Mouse (Mus musculus) gastrocnemius, postnatal 4 days (tissue): ENCODE measurements around the gene Chd6. TPM values are rescaled to one million over a fixed set of nuclear protein-coding genes. Genes with fewer than 3 reads are reported as not detected.

Experiments
- DNase-seq, 2 experiments: peaks; one replicate each; pipeline ENCODE4 v3.0.0; 2021 to 2022; ENCODE audit warnings: low spot score in 2 of 2, mixed read lengths in 2 of 2
- total RNA-seq, 2 experiments: library from RNA; stranded (reverse); gene quantifications; 2 replicates each; pipeline ENCODE4 v1.2.3; 2021

Gene Chd6
- total RNA-seq, 2 experiments from 2014 or later, result 40.4 to 41.8 TPM

GRCm38 (mm10) chr2:160934451-160934850 is 174.4 kb downstream of the Chd6 start:
- DNase-seq, result no peak

DNA sequence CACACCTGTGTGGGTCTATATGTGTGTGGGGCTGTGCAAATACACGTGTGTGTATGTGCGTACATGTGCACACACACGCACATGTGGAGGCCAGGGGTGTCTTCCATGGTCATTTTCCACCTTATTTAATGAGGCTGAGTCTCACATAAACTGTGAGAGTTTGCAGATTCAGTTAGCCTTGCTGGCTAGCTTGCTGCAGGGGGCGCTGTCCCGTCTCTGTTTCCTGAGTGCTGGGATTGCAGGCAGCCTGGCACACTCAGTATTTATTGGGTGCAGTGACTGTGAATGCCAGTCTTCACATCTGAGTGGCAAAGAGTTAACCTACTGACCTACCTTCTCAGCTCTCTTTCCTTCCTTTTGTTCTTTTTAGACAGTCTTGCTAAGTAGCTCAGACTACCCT is 175.0 kb downstream of the Chd6 start:
- no peak for DNase-seq

GRCm38 (mm10) chr2:160932981-160933380 is 175.9 kb downstream of the Chd6 start:
- DNase-seq, result peak in 1 of 2 experiments; percentile 59

DNA sequence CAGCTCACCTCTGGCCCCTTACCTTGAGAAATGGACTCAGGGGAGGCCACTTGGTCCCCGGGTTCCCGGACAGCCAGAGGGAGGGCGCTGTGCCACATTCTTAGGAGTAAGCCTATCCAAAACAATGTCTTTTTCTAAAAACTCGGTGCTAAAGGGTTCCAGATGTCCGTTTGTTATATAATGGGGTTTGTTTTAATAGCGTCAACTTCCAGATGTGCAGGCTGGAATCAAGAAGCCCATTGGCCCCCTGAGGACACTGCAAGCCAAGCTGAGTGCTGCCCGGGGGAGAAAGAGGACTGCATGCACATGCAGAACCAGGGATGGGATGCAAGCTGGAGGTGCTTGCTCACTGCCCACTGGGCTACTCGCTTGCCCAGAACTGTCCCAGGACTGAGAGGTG is 176.6 kb downstream of the Chd6 start:
- DNase-seq, result peak in 1 of 2 experiments; percentile 62

- DNase-seq, result no peak
Measured at GRCm38 (mm10) chr2:160931378-160931777, 177.5 kb downstream of the Chd6 start.

GRCm38 (mm10) chr2:160925203-160925602 is 183.7 kb downstream of the Chd6 start:
- peak in 1 of 2 experiments; percentile 68 for DNase-seq

DNA sequence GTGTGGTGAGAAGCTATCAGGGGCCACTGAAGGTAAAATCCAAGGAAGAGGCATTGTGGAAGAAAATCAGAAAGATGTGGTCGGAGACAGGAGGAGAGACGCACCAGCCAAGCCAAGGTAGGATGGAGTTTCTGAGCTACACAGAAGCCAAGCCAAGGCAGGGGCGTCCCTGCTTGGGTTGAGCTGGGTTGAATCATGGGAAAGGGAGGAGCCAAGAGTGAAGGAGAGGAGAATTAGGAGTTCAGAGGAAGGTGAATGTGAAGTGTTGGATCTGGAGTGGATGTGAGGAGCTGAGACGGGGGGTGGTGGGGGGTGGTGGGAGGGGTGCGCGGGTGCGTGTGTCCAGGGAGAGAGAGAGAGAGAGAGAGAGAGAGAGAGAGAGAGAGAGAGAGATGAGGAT is 187.6 kb downstream of the Chd6 start:
- DNase-seq, result no peak

DNA sequence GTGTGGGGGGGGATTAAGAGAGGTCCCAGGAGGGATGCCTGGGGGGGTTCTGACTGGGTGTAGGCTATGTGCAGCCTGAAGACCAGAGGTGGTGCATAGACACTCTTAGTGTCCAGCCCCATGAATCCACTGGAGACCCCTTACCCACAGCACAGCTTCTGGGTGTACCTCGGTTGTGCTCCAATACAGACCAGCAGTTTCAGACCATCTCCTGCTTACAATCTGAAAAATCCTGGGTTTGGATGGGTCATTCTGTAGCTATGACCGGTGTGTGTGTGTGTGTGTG is 190.0 kb downstream of the Chd6 start:
- no peak for DNase-seq

DNA sequence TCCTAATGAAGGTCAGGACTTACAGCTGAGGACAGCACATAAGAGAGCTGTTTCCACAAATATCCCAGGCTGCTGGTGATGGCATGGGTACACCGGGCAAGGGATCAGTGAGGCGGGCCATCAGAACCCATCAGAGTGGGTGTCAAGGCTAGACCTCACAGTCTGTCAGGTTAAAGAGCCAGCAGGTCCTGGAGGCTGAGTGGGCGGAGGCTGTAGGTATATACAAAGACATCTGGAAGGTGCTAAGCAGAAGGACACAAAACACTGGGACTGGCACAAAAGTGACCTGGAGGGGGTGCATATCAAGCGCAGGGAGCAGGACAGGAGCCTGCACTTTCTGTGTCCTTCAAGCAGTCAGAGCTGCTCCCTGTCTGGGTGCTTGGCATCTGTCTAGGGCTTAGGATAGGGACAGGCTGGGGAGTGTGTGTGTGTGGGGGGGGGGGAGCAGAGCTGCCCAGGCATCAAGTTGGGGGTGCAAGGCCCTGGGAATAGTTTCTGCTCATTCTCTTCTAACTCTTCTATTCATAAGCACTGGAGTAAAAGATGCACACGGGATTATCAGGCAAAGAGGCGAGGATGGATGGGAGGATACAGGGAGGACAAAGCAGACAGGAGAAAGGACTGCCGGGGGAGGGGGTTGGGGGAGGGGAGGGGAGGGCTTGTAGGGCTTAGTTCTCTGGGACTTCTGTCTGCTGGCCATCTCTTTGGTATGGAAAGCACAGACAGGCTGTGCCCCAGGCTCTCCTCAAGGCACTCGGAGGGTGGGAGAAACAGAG is 190.5 kb downstream of the Chd6 start:
- DNase-seq, result no peak

- DNase-seq, result no peak
Measured at GRCm38 (mm10) chr2:160917313-160917712, 191.6 kb downstream of the Chd6 start.

DNA sequence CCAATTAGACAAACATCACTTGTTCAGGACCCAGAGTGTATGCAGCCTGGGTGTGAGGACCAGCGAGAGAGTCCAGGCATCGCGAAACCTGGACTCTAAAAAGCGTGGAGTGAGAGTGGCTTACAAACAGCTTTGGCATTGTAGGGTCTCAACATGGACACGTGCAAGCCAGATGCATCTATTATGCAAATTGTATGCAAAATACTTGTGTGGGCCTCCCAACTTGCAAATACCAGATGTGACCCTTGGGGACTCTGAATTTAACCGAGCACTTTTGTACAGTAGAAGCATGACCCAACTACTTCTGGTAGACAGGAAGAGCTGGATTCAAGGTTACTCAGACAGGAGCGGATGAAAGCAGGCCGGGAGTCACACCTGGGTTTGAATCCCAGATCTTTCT is 192.2 kb downstream of the Chd6 start:
- no peak for DNase-seq

DNA sequence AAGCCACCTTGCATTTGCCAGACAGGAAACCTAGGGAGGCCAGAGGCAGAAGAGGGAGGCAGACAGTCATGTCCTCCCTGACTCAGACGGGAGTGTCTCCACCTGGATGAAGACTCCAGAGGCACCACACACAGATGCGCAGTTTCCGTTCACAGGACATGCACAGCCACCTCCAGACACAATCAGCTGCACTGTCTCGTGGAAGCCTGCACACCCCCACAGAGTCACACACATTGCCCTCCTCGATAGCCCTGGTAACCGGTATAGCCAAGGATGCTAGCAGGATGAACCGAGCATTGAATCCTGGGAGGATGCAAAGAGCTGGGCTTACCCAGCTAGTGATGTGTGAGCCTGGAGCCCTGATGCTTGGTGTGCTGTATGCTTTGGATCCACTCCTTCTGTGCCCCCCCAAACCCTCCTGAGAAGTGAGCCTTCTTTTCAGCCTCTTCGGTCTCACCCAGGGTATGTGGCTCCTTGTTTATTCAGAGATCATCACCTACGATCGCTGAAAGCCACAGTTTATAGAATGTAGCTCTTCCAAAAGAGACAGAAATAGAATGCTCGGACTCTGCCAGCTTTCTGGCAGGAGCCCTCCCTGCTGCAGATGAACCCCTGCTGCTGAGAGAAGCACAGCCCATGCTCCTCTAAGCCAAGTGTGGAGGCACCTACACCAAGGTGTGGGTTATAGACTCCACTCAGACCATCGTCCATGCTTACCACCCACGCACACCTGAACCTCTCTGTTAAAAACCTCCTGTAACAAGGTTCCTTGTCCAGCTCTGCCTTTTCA is 192.9 kb downstream of the Chd6 start:
- DNase-seq, result no peak

DNA sequence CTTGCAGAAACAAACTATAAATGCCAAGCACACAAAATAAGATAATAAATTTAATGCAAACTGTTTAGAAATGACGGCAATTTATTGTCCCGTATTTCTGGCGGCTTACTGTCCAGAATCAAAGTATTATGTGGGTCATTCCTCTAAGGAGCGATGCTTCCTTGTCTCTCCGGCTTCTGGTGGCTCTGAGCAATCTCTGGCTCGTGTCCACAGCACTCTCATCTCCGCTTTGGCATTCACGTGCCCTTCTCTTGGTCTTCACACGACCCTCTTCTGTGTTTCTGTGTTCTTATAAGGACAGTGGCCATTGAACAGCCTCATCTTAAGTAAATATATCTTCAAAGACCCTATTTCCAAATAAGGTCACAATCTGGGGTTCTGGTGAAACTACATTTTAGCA is 194.2 kb downstream of the Chd6 start:
- no peak for DNase-seq

- DNase-seq, result peak; percentile 53 to 63
Measured at GRCm38 (mm10) chr2:160912231-160912671, 196.6 kb downstream of the Chd6 start, which contains the start of gene Emilin3. Gene Emilin3, minus strand, starts transcription at chr2:160912328.

- DNase-seq, result peak in 1 of 2 experiments; percentile 46
Measured at GRCm38 (mm10) chr2:160911558-160912201, 197.2 kb downstream of the Chd6 start.

DNA sequence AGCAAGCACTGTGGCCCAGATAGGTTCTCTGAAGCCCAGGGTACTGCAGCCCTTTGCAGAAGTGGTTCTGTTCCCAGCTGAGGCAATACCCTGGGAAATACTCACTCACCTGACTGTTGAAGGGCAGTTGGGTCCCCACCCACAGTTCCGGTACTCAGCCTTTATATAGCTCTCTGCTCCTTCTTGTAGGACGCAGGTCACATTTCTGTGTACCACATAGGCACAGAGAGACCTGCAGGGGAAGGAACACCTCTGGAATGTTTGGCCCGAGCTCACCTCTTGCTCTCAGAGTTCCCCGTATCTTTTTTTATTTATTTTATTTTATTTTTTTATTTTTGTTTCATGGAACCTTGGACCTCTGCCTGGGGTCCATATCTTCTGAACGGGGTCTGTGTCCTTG is 198.2 kb downstream of the Chd6 start:
- DNase-seq, result no peak

DNA sequence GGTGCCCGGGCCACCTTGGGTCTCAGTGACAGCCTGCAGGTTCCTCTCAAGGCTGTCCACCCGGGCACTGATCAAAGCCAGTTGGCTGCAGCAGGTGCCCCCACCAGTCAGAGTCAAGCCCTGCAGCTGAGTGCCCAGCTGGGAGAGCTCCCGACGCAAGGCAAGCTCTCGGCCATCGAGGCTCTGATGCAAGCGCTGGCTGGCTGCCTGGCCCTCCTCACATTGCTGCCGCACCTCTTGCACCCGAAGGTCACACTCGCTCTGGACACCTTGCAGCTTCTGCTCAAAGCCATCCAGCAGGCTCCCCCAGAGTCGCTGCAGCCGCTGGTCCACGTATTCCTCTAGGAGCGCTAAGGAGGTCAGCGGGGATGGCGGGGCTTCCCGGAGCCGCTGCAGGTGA is 200.3 kb downstream of the Chd6 start:
- no peak for DNase-seq

DNA sequence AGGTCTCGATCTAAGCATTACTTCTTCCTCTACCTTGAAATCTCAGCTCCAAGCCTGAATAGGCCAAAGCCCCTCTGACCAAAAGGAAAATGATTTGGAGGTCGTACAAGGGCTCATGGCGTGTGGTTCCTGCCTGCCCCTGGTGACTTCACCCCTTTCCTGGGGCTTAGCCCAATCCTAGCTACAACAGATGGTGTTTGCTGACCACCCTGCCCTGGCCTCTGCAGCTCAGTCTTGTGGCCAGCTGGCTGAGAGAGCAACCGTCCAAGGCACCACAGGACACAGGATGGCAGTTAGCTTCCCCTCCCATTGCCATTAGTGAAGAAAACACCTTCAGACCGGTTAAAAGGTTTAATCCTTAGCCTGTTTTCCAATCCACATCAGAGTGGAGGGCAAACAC is 202.8 kb downstream of the Chd6 start:
- no peak for DNase-seq

DNA sequence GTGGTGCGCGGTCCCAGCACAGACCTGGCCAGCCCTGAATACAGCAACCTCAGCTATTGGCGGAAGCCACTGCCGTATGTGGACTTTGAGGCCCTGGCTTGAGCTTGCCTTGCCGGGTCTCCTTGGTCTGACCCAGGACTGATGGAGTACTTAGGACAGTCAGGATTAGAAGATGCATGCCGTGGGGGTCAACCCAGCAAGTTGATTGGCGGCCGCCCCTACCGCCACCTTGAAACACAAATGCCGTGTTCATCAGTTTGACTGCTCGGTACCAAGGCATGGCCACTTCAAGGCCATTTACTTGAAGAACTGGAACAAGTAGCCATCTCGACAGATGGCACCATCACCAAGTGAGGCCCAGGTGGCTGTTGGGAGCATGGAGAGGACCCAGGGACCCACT is 203.6 kb downstream of the Chd6 start:
- DNase-seq, result no peak

GRCm38 (mm10) chr2:160901656-160902412 is 207.0 kb downstream of the Chd6 start:
- no peak for DNase-seq
